ENCODE assay signal across 8 mouse cellular contexts in genomic region chr6:96116534-96117272, GRCm38 (mm10). TPM values are rescaled to one million over a fixed set of nuclear protein-coding genes. Genes with fewer than 3 reads are reported as not detected.
A peak's percentile ranks its signal among the peaks of the same experiment; 100 is the strongest.
DNase-seq lines count a peak whose midpoint lies in the region; ATAC-seq and TF ChIP-seq lines count a peak whose summit lies in the region.

No protein-coding gene starts in this region.

- no peaks in the 10 kb centered on the region for H3K9me3 ChIP-seq in heart, embryonic 12.5 days (replicated peaks)
- no peaks in the 10 kb centered on the region for H3K9me3 ChIP-seq in kidney, embryonic 16.5 days (ENCODE audit: low read length)
- H3K9me3 ChIP-seq in neural tube, embryonic 11.5 days (ENCODE audit: control insufficient read depth, low read length): no peaks in the 10 kb centered on the region

- peak overlapping the region; percentile 98 for H3K4me2 ChIP-seq in heart, embryonic 12.5 days
- peak overlapping the region; percentile 99 for H3K4me2 ChIP-seq in kidney, embryonic 16.5 days (replicated peaks; ENCODE audit: low read depth, low read length)
- H3K4me2 ChIP-seq in neural tube, embryonic 11.5 days (ENCODE audit: low read depth): peak overlapping the region; percentile 94

- peak overlapping the region; percentile 35 for H3K4me3 ChIP-seq in cerebellum, adult 2 months (replicated peaks; ENCODE audit: insufficient read depth, low read depth, low read length)
- peak overlapping the region; percentile 74 for H3K4me3 ChIP-seq in heart, embryonic 12.5 days
- peak overlapping the region; percentile 74 for H3K4me3 ChIP-seq in kidney, embryonic 16.5 days (ENCODE audit: low read length)
- peak overlapping the region; percentile 48 for H3K4me3 ChIP-seq in neural tube, embryonic 11.5 days (ENCODE audit: low read depth, low read length)

- TF ChIP-seq CTCF in cerebellum, adult 2 months (IDR thresholded peaks at IDR 0.05; ENCODE audit: borderline replicate concordance, insufficient read depth, low read depth, low read length): no peak

- WGBS in cerebellum, adult 2 months: 1% methylated on average over 32 of the region's 32 CpGs
- 1% methylated on average over 32 of the region's 32 CpGs for WGBS in heart, embryonic 12.5 days
- under 1% methylated on average over 31 of the region's 32 CpGs for WGBS in kidney, embryonic 16.5 days
- WGBS in neural tube, embryonic 11.5 days: 1% methylated on average over 32 of the region's 32 CpGs

- H3K36me3 ChIP-seq in heart, embryonic 12.5 days: no peaks in the 10 kb centered on the region
- H3K36me3 ChIP-seq in kidney, embryonic 16.5 days (ENCODE audit: insufficient read depth, low read length): no peaks in the 10 kb centered on the region
- no peaks in the 10 kb centered on the region for H3K36me3 ChIP-seq in neural tube, embryonic 11.5 days (ENCODE audit: control insufficient read depth, insufficient read depth, low read length)

- H3K9ac ChIP-seq in heart, embryonic 12.5 days: peak overlapping the region; percentile 64
- peak overlapping the region; percentile 80 for H3K9ac ChIP-seq in kidney, embryonic 16.5 days (replicated peaks; ENCODE audit: low read length)
- peak overlapping the region; percentile 72 for H3K9ac ChIP-seq in neural tube, embryonic 11.5 days (ENCODE audit: low read length)

- peaks cover 4% of the 10 kb centered on the region; the same call in 1 of the 2 replicates for H3K27me3 ChIP-seq in cerebellum, adult 2 months (ENCODE audit: control insufficient read depth, insufficient read depth, low read length)
- peaks cover 4% of the 10 kb centered on the region; the same call in 1 of the 2 replicates for H3K27me3 ChIP-seq in heart, embryonic 12.5 days (replicated peaks)
- H3K27me3 ChIP-seq in kidney, embryonic 16.5 days (ENCODE audit: insufficient read depth, low read length): no peaks in the 10 kb centered on the region
- H3K27me3 ChIP-seq in neural tube, embryonic 11.5 days (ENCODE audit: control insufficient read depth, insufficient read depth, low read length): no peaks in the 10 kb centered on the region

- no peak for TF ChIP-seq POLR2A in cerebellum, adult 2 months (IDR thresholded peaks at IDR 0.05; ENCODE audit: borderline replicate concordance, insufficient read depth, low read length)

- peak; percentile 42; the same call in 1 of the 2 replicates for ATAC-seq in heart, embryonic 12.5 days (ENCODE audit: insufficient number of reproducible peaks, low FRiP score)
- peak; percentile 87 for ATAC-seq in kidney, embryonic 16.5 days (ENCODE audit: low FRiP score, low TSS enrichment)
- peak; percentile 81 for ATAC-seq in neural tube, embryonic 11.5 days (ENCODE audit: insufficient read depth, low FRiP score, low TSS enrichment)

- DNase-seq in cerebellum, adult 2 months: peak; percentile 9 to 15
- DNase-seq in cerebellum, adult 9-11 months: no peak
- DNase-seq in embryo, embryonic 10 days (ENCODE audit: low spot score): peak; percentile 54
- DNase-seq in liver: peak; percentile 15
- DNase-seq in neural tube, embryonic 11.5 days (ENCODE audit: low spot score): peak; percentile 61
- peak; percentile 19 for DNase-seq in urinary bladder, postnatal 25 days (ENCODE audit: low spot score)

- H3K4me1 ChIP-seq in cerebellum, adult 2 months (ENCODE audit: control insufficient read depth, insufficient read depth, low read length): no peaks in the 10 kb centered on the region
- H3K4me1 ChIP-seq in heart, embryonic 12.5 days (replicated peaks): no peaks in the 10 kb centered on the region
- H3K4me1 ChIP-seq in kidney, embryonic 16.5 days (ENCODE audit: insufficient read depth, low read length): peaks cover 17% of the 10 kb centered on the region
- H3K4me1 ChIP-seq in neural tube, embryonic 11.5 days (ENCODE audit: control insufficient read depth, insufficient read depth, low read length): 0 out of 2 replicates have a peak, but pooled peaks cover 2% of the 10 kb centered on the region

- no peak overlapping the region for H3K27ac ChIP-seq in cerebellum, adult 2 months (ENCODE audit: insufficient read depth, low read length)
- H3K27ac ChIP-seq in heart, embryonic 12.5 days (ENCODE audit: poor library complexity, severe bottlenecking): no peak overlapping the region
- H3K27ac ChIP-seq in kidney, embryonic 16.5 days (ENCODE audit: low read length): peak overlapping the region; percentile 34; the same call in 1 of the 2 replicates
- H3K27ac ChIP-seq in neural tube, embryonic 11.5 days (ENCODE audit: low read depth, low read length): no peak overlapping the region

RNA-seq across cellular contexts. Expression of gene Fam19a1, which starts 3.7 kb away (rescaled TPM):
- polyA plus RNA-seq in cerebellum, adult 2 months (2012; rRNA removed): 3.4 and 4.0 TPM in 2 replicates
- polyA plus RNA-seq in heart, embryonic 12.5 days (2016; fragmentation: Nextera tagmentation; extraction: Ambion mirVana): 0.27 and 0.39 TPM in 2 replicates
- 3.3 and 3.8 TPM in 2 replicates for polyA plus RNA-seq in kidney, embryonic 16.5 days (2015; fragmentation: Nextera tagmentation; extraction: Ambion mirVana)
- polyA plus RNA-seq in neural tube, embryonic 11.5 days (2014; fragmentation: Nextera tagmentation; extraction: Ambion mirVana): 2.3 TPM in 2 replicates

RNA-seq across cellular contexts. Expression of gene 1700123L14Rik, which starts 49.3 kb away (rescaled TPM):
- polyA plus RNA-seq in cerebellum, adult 2 months (2012; rRNA removed): 0.06 and 0.18 TPM in 2 replicates
- not detected in 2 replicates for polyA plus RNA-seq in heart, embryonic 12.5 days (2016; fragmentation: Nextera tagmentation; extraction: Ambion mirVana)
- not detected in 2 replicates for polyA plus RNA-seq in kidney, embryonic 16.5 days (2015; fragmentation: Nextera tagmentation; extraction: Ambion mirVana)
- polyA plus RNA-seq in neural tube, embryonic 11.5 days (2014; fragmentation: Nextera tagmentation; extraction: Ambion mirVana): not detected in 2 replicates
